Mouse (Mus musculus) left cerebral cortex, adult 8-10 months (tissue): ENCODE data around the gene Cep295. TPM values are rescaled to one million over a fixed set of nuclear protein-coding genes. Genes with fewer than 3 reads are reported as not detected.
A peak's percentile ranks its signal among the peaks of the same experiment; 100 is the strongest.
"Not testable (repeated sequence)": the region's sequence is repeated elsewhere in the genome, so short reads cannot be mapped to it uniquely, and the experiment has no call there.

ENCODE experiments used
- DNase-seq, 2 experiments: peaks; one replicate each; pipeline ENCODE4 v3.0.0; 2022; ENCODE audit warnings: low spot score in 2 of 2
- total RNA-seq, 4 experiments: library from RNA; stranded (reverse); gene quantifications; 2 replicates each; pipeline ENCODE4 v1.2.4; 2022

The Cep295 gene
- total RNA-seq: 10 to 100 TPM; 24.2 to 28.0 (median 26.1) TPM

GRCm38 (mm10) chr9:15357484-15358275 is at the start of gene Cep295:
Gene Cep295, minus strand, starts transcription at chr9:15357788.
- peak; percentile 91 to 96 for DNase-seq

GRCm38 (mm10) chr9:15397591-15397990 is 40.0 kb upstream of the Cep295 start:
- no peak for DNase-seq

DNA sequence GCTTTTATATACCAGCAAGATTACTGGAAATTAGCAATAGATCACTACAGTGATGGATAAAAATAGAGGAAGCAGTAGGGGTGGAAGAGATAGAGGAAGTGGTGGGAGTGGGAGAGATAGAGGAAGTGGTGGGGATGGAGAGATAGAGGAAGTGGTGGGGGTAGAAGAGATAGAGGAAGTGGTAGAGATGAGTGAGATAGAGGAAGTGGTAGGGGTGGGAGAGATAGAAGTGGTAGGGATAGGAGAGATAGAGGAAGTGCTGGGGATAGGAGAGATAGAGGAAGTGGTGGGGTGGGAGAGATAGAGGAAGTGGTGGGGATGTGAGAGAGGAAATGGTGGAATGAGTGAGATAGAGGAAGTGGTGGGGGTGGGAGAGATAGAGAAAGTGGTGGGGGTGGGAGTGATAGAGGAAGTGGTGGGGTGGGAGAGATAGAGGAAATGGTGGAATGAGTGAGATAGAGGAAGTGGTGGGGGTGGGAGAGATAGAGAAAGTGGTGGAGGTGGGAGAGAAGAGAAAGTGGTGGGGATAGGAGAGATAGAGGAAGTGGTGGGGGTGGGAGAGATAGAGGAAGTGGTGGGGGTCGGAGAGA is 37.9 kb upstream of the Cep295 start:
- no peak for DNase-seq

DNA sequence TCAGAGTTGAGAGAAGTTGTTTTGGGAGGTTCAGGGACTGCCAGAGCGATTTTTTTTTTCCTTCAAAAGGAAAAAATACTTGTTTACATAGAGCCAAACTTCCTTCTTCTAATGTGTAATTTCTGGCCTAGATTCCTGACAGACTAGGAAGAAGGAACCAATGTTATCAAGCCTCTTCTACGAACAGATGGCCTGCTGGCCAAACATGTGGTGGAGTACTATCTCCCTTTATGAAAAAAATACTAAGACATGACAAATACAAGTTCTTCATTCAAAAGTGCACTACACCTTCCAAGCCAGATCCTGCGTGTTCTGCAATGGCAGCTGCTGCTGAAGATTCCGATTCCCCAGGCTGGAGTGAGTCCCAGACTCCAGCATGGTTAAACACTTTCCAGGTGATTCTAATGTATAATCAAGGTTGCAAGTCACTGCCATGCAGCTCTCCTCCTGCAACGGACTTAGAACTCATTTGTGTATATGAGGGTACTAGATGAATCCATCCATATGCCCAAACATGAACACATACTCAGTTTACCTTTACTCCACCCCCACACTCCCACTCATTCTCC is 29.6 kb upstream of the Cep295 start:
- DNase-seq: no peak

- no peak for DNase-seq
These were observed 26.7 kb upstream of the Cep295 start for GRCm38 (mm10) chr9:15384266-15384665.

DNA sequence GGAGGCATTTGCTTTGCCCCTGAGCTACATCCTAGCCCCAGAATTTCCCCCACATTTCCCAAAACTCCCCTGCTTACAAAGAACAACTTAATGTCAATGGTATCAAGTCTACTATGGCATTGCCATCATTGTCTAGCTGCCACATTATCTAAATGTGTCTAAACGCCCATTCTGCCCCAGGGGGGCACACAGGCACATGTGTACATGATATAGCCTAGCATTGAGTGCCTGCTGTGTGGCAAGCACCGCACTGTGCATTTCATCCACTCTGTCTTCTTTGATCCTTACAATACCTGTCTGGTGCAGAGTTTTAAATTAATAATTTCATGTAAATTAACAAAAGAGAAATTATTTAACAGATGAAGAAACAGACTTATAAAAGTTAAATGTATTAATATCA is 8.7 kb upstream of the Cep295 start:
- DNase-seq: no peak

DNA sequence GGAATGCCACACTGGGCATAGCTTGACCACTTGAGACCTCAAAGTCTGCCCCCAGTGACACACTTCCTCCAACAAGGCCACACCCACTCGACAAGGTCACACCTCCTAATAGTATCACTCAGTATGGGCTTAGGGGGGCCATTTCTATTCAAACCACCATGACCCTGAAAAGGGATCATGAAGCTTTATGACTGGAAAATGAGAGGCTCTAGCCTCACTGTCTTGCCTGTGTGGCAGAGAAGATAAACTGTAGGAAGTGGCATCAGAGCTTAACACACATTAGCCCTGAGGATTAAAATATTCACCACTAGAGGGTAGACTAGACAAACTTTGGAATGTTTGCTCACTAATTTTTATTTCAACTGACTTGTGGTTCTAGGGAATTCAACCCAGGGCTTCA is 8.3 kb upstream of the Cep295 start:
- DNase-seq: no peak

GRCm38 (mm10) chr9:15364843-15365242 is 7.3 kb upstream of the Cep295 start:
- DNase-seq: no peak

DNA sequence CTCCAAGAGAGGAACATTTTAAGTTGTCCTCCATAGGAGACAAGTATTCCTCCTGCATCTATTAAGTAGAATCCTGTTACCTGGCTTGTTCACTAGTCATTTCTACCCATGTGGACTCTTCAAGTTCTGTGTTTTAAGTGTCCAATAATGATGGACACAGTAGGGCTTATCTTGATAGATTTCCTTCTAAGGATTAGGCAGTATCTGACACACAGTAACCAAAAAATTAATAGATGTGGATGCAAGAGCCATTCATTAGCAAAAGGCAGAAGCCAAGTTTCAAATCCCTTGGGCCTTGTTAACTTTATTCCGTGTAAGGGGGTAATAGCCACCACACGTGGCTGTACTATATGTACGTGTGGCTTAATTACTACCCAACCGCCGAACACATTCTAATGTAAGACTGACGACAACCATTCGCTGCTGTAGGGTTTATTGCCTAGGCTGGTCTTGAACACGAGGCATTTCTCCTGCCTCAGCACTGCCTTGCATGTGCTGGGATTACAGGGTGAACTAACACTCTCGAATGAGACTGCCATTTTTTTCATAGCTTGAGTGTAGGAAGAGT is 588 bp downstream of the Cep295 start:
- no peak for DNase-seq

GRCm38 (mm10) chr9:15349925-15350324 is 7.7 kb downstream of the Cep295 start:
- no peak for DNase-seq

DNA sequence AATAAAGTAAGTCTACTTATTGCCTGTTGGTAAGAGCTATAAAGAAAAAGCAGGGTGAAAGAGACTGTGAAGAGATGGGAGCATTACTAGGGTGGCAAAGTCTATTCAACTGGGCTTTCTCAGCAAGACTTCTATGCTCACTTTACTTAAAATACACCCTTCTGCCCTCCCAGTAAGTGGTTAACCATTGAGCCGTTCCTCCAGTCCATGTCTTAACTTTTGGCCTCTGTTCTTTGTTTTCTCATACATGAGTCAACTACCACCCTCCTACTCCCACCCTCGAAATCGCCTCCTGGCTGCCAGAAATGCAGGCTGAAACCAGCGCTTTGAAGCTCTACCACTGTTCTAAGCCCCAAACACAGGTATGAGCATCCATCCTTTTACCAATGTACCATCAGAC is 19.8 kb downstream of the Cep295 start:
- DNase-seq: no peak

DNA sequence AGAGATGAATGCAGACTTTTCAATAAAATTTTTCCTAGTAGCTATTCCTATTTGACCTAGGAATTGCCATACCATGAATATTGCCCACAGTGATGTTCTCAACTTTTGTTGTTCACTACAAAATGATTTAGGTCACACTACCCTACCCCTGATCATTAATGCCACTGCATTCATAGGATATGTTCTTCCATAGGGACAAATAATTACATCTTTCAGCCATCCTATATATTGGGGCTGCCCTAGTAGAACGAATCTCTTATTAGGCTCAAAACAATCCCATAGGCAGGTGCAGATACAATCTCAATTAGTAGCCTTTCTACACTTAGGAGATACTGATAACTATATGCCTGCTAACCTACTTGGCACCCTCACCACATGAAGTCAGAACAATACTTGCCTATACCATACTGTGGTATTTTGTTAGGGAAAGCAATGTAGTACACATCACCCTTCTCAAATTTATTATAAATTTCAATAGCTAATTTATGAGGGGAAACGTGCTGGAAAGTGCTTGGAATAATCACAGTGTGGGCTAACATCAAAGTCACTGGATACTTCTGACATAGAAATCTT is 39.3 kb downstream of the Cep295 start:
- DNase-seq: no peak

- no peak for DNase-seq
These were observed 40.1 kb downstream of the Cep295 start for GRCm38 (mm10) chr9:15317223-15318169.

DNA sequence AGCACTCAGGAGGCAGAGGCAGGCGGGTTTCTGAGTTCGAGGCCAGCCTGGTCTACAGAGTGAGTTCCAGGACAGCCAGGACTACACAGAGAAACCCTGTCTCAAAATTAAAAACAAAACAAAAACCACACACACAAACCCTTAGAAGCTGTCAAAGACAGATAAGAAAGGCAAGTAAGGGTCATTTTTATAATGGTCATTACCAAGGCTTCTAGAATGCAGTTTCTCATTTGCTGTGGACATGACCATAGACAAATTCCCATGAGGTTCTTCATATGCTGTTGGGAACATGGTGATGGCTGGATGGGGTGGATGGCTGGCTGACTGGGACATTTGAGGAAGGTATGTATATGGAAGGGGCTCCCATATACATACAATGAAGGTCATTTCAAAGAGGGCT is 41.3 kb downstream of the Cep295 start:
- DNase-seq: not testable (repeated sequence)

DNA sequence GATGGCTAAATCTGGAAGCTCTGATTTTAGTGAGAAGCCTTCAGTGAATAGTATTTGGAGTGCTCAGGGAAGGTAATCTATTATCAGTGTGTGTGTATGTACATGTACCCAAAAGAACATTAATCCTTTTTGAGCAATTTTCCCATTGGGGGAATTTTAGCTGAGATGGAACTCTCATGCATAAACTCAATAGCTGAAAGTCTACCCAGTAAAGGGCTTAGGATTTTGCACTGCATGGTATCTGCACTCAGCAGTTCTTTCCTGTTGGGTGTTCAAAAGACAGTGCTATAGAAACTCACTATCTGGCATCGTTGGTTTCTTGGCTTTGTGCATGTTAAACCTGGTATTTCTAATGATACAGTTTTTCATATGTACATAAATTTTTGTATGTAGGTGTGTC is 43.0 kb downstream of the Cep295 start:
- DNase-seq: no peak

DNA sequence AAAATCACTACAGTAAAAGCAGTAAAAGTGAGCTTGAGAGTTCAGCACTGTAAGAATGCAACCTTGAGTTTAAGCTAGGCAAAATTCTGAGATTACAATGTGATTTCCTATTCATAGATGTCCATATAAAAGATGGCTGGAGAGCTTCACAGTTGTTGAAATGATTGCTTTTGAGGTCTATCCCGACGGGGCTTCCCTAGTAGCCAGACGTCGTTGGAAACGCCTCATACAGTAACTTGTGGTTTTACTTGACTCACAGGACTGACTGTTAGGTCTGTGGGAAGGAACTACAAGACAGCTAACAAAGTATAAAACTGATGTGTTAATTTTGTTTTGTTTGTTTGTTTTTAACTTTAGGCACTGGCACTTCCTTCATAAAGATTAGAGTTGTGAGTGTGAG is 44.0 kb downstream of the Cep295 start:
- DNase-seq: no peak

DNA sequence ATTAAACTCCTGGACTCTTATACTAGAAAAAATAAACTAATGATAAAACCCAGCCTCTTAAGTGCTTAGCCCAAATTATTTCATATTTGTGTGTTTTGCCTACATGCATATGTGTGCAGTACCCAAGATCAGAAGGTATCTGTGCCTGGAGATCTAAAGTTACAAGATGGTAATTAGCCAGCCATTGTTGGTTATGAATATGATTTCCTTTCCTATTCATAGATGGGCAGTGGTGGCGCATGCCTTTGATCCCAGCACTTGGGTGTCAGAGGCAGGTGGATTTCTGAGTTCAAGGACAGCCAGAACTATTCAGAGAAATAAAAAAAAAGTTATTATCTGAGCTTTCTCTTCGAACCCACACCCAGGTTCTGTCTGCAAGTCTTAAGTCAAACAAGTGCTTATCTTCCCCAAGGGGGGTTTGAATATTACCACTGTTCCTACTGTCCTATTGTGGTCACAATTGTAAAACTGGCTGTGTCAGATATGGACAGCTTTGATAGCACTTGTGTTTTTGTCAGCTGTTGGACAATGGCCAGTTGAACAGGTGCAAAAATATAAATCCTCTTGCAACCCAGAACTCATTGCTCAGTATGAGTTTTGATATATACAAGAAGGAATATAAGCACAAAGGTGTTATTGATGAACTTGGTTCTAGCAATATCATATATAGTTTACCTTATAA is 45.4 kb downstream of the Cep295 start:
- no peak for DNase-seq

DNA sequence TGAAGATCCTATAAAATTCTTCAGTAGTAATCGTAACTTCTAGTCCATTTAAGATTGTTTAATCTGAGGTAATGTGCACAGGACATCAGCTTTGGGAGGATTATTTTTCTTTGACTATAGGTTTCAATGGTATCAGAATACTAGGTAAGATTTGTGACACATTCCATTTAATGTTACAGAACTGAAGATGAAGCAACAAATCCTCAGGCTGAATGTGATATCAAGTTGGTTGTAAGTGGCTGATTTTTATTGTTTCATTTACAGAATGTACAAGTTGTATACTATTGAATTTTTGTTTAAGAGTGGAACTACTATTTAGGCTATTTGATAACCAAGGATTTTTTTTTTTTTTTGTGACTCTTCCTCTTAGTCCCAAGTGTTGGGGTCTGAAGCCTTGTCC is 47.4 kb downstream of the Cep295 start:
- DNase-seq: no peak

DNA sequence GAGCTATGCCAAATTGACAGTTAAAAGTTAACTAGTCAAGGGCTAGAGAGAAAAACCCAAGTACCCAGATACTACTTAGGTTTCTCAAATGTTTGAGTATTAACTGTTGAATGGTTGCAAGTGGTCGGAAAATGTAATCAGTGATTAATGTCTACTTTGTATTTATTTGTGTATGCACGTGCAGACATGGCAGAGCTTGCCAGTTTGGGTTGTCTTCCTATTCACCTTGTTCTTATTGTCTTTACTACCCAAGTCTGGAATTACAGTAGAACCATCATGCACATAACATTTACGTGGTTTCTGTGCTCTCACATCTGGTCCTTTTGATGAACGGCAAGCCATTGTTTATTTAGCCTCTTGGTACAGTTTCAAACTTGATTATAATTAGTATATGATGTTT is 48.2 kb downstream of the Cep295 start:
- no peak for DNase-seq

DNA sequence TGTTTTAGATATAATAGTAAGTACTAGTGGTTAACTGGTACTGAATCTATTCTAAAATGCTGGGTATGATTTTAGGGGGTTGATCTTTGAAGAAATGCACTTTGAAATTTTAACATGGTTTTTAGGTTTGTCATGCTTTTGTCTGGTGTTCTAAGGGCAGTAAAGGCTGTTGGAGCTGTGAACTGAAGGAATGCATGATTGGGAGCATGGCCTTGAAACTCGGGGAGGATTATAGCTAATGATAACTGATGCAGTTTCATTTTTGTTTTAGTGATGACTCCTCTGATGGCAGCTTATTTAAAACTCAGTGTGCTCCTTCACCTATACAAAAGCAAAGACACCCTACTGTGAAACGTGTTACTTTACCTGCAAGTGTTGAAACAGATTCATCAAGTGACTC is 49.3 kb downstream of the Cep295 start:
- no peak for DNase-seq
